Mouse (Mus musculus): ENCODE results near the gene Manba.

DNA sequence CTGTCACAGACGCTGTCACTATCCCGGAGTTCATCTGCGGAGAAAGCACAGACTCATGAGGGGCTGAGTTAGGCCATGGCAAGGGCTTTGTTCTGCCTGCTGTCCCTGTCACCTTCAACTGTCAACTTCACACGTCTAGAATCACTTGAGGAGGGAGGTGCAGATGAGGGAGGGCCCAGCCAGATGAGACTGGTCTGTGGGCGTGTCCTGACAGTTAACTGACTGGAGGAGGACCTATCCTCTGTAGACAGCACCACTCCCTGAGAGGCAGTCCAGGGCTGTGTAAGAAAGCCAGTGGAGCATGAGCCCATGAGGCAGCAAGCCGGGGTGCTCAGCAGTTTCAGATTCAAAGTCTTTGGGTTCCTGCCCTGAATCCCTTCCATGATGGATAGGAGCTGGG, 100.1 kb downstream of the Manba start:
- no peak for TF ChIP-seq CTCF (IDR thresholded peaks at IDR 0.05; ENCODE audit: low read depth)
- no peak for TF ChIP-seq EP300 (IDR thresholded peaks at IDR 0.05; ENCODE audit: low read depth)

Measured in heart, postnatal 0 days (tissue).